Mouse (Mus musculus): ENCODE data around the gene Atp5s. TPM values are rescaled to one million over a fixed set of nuclear protein-coding genes. Genes with fewer than 3 reads are reported as not detected.
A peak's percentile ranks its signal among the peaks of the same experiment; 100 is the strongest.

The Atp5s gene
- total RNA-seq, 2 experiments from 2014 or later: 30.0 to 33.3 TPM

GRCm38 (mm10) chr12:69696746-69697145, 28.0 kb upstream of the Atp5s start:
- DNase-seq (ENCODE audit: low spot score in 2 of 2): peak; percentile 43 to 64
- TF ChIP-seq CTCF (conservative IDR thresholded peaks at IDR 0.05): peak; percentile 87
- H3K4me3 ChIP-seq: no peak overlapping the region
- H3K27ac ChIP-seq: no peak overlapping the region

GRCm38 (mm10) chr12:69698352-69698751, 26.4 kb upstream of the Atp5s start:
- no peak for DNase-seq (ENCODE audit: low spot score in 2 of 2)
- Histone ChIP-seq H3K27ac (no peak overlapping the region), H3K4me3 (no peak overlapping the region)
- no peak for TF ChIP-seq CTCF (conservative IDR thresholded peaks at IDR 0.05)

GRCm38 (mm10) chr12:69704799-69705458, 19.8 kb upstream of the Atp5s start:
- Histone ChIP-seq H3K4me3 (no peak overlapping the region), H3K27ac (no peak overlapping the region)
- no peak for TF ChIP-seq CTCF (conservative IDR thresholded peaks at IDR 0.05)
- DNase-seq (ENCODE audit: low spot score in 2 of 2): no peak

- DNase-seq (ENCODE audit: low spot score in 2 of 2): no peak
- H3K27ac ChIP-seq: no peak overlapping the region
- no peak for TF ChIP-seq CTCF (conservative IDR thresholded peaks at IDR 0.05)
- H3K4me3 ChIP-seq: no peak overlapping the region
Measured at GRCm38 (mm10) chr12:69713628-69714027, 11.1 kb upstream of the Atp5s start.

GRCm38 (mm10) chr12:69722857-69723256, 1.9 kb upstream of the Atp5s start:
- DNase-seq (ENCODE audit: low spot score in 2 of 2): no peak
- H3K4me3 ChIP-seq: no peak overlapping the region
- TF ChIP-seq CTCF (conservative IDR thresholded peaks at IDR 0.05): no peak
- H3K27ac ChIP-seq: no peak overlapping the region

GRCm38 (mm10) chr12:69723376-69723775, 1.4 kb upstream of the Atp5s start:
- TF ChIP-seq CTCF (conservative IDR thresholded peaks at IDR 0.05): no peak
- no peak for DNase-seq (ENCODE audit: low spot score in 2 of 2)
- Histone ChIP-seq H3K4me3 (no peak overlapping the region), H3K27ac (no peak overlapping the region)

- TF ChIP-seq CTCF (conservative IDR thresholded peaks at IDR 0.05): no peak
- peak overlapping the region; percentile 96 for H3K27ac ChIP-seq
- no peak for DNase-seq (ENCODE audit: low spot score in 2 of 2)
- peak overlapping the region; percentile 86 for H3K4me3 ChIP-seq
Measured at GRCm38 (mm10) chr12:69724018-69724710, 586 bp upstream of the Atp5s start.

- no peak for DNase-seq (ENCODE audit: low spot score in 2 of 2)
- no peak overlapping the region for H3K4me3 ChIP-seq
- no peak for TF ChIP-seq CTCF (conservative IDR thresholded peaks at IDR 0.05)
- no peak overlapping the region for H3K27ac ChIP-seq
Measured at GRCm38 (mm10) chr12:69729246-69729645, 4.5 kb downstream of the Atp5s start.

- H3K27ac ChIP-seq: no peak overlapping the region
- no peak for TF ChIP-seq CTCF (conservative IDR thresholded peaks at IDR 0.05)
- no peak for DNase-seq (ENCODE audit: low spot score in 2 of 2)
- H3K4me3 ChIP-seq: no peak overlapping the region
Measured at GRCm38 (mm10) chr12:69730306-69730705, 5.6 kb downstream of the Atp5s start.

GRCm38 (mm10) chr12:69732221-69732620, 7.5 kb downstream of the Atp5s start:
- DNase-seq (ENCODE audit: low spot score in 2 of 2): no peak
- no peak for TF ChIP-seq CTCF (conservative IDR thresholded peaks at IDR 0.05)
- Histone ChIP-seq H3K27ac (no peak overlapping the region), H3K4me3 (no peak overlapping the region)

GRCm38 (mm10) chr12:69733518-69733917, 8.8 kb downstream of the Atp5s start:
- no peak for DNase-seq (ENCODE audit: low spot score in 2 of 2)
- TF ChIP-seq CTCF (conservative IDR thresholded peaks at IDR 0.05): peak; percentile 92

GRCm38 (mm10) chr12:69733923-69734322, 9.2 kb downstream of the Atp5s start:
- no peak for DNase-seq (ENCODE audit: low spot score in 2 of 2)
- TF ChIP-seq CTCF (conservative IDR thresholded peaks at IDR 0.05): no peak
- peak overlapping the region; percentile 23; the same call in 1 of the 2 replicates for H3K27ac ChIP-seq

More at GRCm38 (mm10) chr12:69733518-69733917, 8.8 kb downstream of the Atp5s start:
- peak overlapping the region; percentile 23; the same call in 1 of the 2 replicates for H3K27ac ChIP-seq
- no peak overlapping the region for H3K4me3 ChIP-seq

GRCm38 (mm10) chr12:69741965-69742364, 17.2 kb downstream of the Atp5s start:
- Histone ChIP-seq H3K27ac (no peak overlapping the region), H3K4me3 (no peak overlapping the region)
- peak; percentile 40 for TF ChIP-seq CTCF (conservative IDR thresholded peaks at IDR 0.05)
- no peak for DNase-seq (ENCODE audit: low spot score in 2 of 2)

More at GRCm38 (mm10) chr12:69733923-69734322, 9.2 kb downstream of the Atp5s start:
- H3K4me3 ChIP-seq: no peak overlapping the region

GRCm38 (mm10) chr12:69744138-69744537, 19.4 kb downstream of the Atp5s start:
- no peak for DNase-seq (ENCODE audit: low spot score in 2 of 2)
- H3K4me3 ChIP-seq: no peak overlapping the region
- no peak for TF ChIP-seq CTCF (conservative IDR thresholded peaks at IDR 0.05)
- H3K27ac ChIP-seq: no peak overlapping the region
